Mouse (Mus musculus) embryonic facial prominence, embryonic 11.5 days (tissue): ENCODE results near the gene Rbm41. TPM values are rescaled to one million over a fixed set of nuclear protein-coding genes. Genes with fewer than 3 reads are reported as not detected.

Experiments
- ATAC-seq: fragments of 200-750 bp; cut with Nextera tagmentation; replicated peaks from 2 replicates; pipeline ENCODE4 v1.8.0; 2017; ENCODE audit warnings: low read depth; ENCODE audit not compliant: insufficient number of reproducible peaks, low FRiP score, low TSS enrichment
- DNase-seq: peaks from one replicate; pipeline ENCODE4 v3.0.0-alpha.2; 2015; ENCODE audit warnings: low spot score
- H3K27ac ChIP-seq: fragments of 300-500 bp; sonication (generic); replicated peaks from 2 replicates; pipeline ENCODE4 v1.5.1; 2014; ENCODE audit warnings: mild to moderate bottlenecking, low read depth, low read length, control low read depth
- H3K27me3 ChIP-seq: fragments of 300-500 bp; sonication (generic); 2 replicates; pipeline ENCODE4 v1.6.1; 2014; ENCODE audit warnings: mild to moderate bottlenecking, low read length, moderate library complexity, mixed read lengths; ENCODE audit not compliant: control insufficient read depth, insufficient read depth
- H3K36me3 ChIP-seq: fragments of 300-500 bp; sonication (generic); replicated peaks from 2 replicates; pipeline ENCODE4 v1.6.1; 2014; ENCODE audit warnings: low read depth, mild to moderate bottlenecking, low read length, moderate library complexity, mixed read lengths; ENCODE audit not compliant: control insufficient read depth, insufficient read depth
- H3K4me1 ChIP-seq: fragments of 300-500 bp; sonication (generic); 2 replicates; pipeline ENCODE4 v1.6.1; 2014; ENCODE audit warnings: low read length, mixed read lengths; ENCODE audit not compliant: control insufficient read depth, insufficient read depth
- H3K4me2 ChIP-seq: fragments of 300-500 bp; sonication (generic); 2 replicates; pipeline ENCODE4 v1.6.1; 2014; ENCODE audit warnings: low read depth, mild to moderate bottlenecking, control low read depth, low read length, moderate library complexity
- H3K4me3 ChIP-seq: fragments of 300-500 bp; sonication (generic); 2 replicates; pipeline ENCODE4 v1.5.1; 2014; ENCODE audit warnings: low read depth, low read length, control low read depth
- H3K9ac ChIP-seq: fragments of 300-500 bp; sonication (generic); replicated peaks from 2 replicates; pipeline ENCODE4 v1.6.1; 2014; ENCODE audit warnings: mild to moderate bottlenecking, control low read depth, low read length
- H3K9me3 ChIP-seq: fragments of 300-500 bp; sonication (generic); replicated peaks from 2 replicates; pipeline ENCODE4 v1.6.1; 2016; ENCODE audit warnings: mild to moderate bottlenecking, low read length, inconsistent platforms, mixed read lengths; ENCODE audit not compliant: control insufficient read depth
- WGBS: fragments of 180-500 bp; shearing (Covaris S2); extraction: QIAGEN DNeasy Blood & Tissue Kit; methylation state at CpG from one replicate; pipeline ENCODE4 v1.1.7; 2014; 5-methylcytosine and 5-hydroxymethylcytosine counted together
- polyA plus RNA-seq: library from polyadenylated mRNA; unstranded; fragments of >200 nt; fragmentation: Nextera tagmentation; extraction: Ambion mirVana; gene quantifications from 2 replicates; pipeline ENCODE4 v1.2.1, GENCODE M21; 2014

Gene Rbm41
- polyA plus RNA-seq, 1 experiment from 2014 or later, result 7.9 TPM

GRCm38 (mm10) chrX:139877936-139878335, 120.5 kb downstream of the Rbm41 start:
- DNase-seq (peak; percentile 11), ATAC-seq (no peak)
- Histone ChIP-seq H3K9ac (no peak overlapping the region), H3K27ac (no peak overlapping the region), H3K4me3 (no peak overlapping the region), H3K9me3 (no peaks in the 10 kb centered on the region), H3K4me2 (no peak overlapping the region), H3K4me1 (no peaks in the 10 kb centered on the region), H3K27me3 (no peaks in the 10 kb centered on the region; the same call in 1 of the 2 replicates), H3K36me3 (no peaks in the 10 kb centered on the region)
- WGBS, result 19% methylated on average over 3 of the region's 3 CpGs

GRCm38 (mm10) chrX:139877105-139877504, 121.3 kb downstream of the Rbm41 start:
- Histone ChIP-seq H3K27me3 (no peaks in the 10 kb centered on the region; the same call in 1 of the 2 replicates), H3K4me3 (no peak overlapping the region), H3K4me1 (no peaks in the 10 kb centered on the region), H3K36me3 (no peaks in the 10 kb centered on the region), H3K9me3 (no peaks in the 10 kb centered on the region), H3K27ac (no peak overlapping the region), H3K4me2 (no peak overlapping the region), H3K9ac (no peak overlapping the region)
- DNase-seq (no peak), ATAC-seq (no peak)
- WGBS, result 51% methylated on average over 7 of the region's 7 CpGs

GRCm38 (mm10) chrX:139870938-139871791, 127.2 kb downstream of the Rbm41 start, which contains the start of gene Morc4:
Gene Morc4, minus strand, starts transcription at chrX:139871677.
- H3K4me1 ChIP-seq, result no peaks in the 10 kb centered on the region
- WGBS, result 18% methylated on average over 42 of the region's 87 CpGs
- H3K4me2 ChIP-seq, result peak within 1 kb of the TSS; percentile 73
- H3K27ac ChIP-seq, result no peak within 1 kb of the TSS
- peak; percentile 96 for ATAC-seq
- H3K27me3 ChIP-seq, result no peaks in the 10 kb centered on the region; the same call in 1 of the 2 replicates
- peak; percentile 74 for DNase-seq
- H3K9ac ChIP-seq, result peak within 1 kb of the TSS; percentile 56
- no peaks in the 10 kb centered on the region for H3K36me3 ChIP-seq
- H3K9me3 ChIP-seq, result no peaks in the 10 kb centered on the region
- peak within 1 kb of the TSS; percentile 52 for H3K4me3 ChIP-seq

GRCm38 (mm10) chrX:139870300-139870711, 128.1 kb downstream of the Rbm41 start:
- H3K27me3 ChIP-seq, result no peaks in the 10 kb centered on the region; the same call in 1 of the 2 replicates
- peak overlapping the region; percentile 52 for H3K4me3 ChIP-seq
- H3K9ac ChIP-seq, result no peak overlapping the region
- H3K36me3 ChIP-seq, result no peaks in the 10 kb centered on the region
- no peaks in the 10 kb centered on the region for H3K4me1 ChIP-seq
- WGBS, result 25% methylated on average over 15 of the region's 15 CpGs
- H3K4me2 ChIP-seq, result peak overlapping the region; percentile 73
- H3K9me3 ChIP-seq, result no peaks in the 10 kb centered on the region
- DNase-seq (peak; percentile 44), ATAC-seq (peak; percentile 15; the same call in 1 of the 2 replicates)
- H3K27ac ChIP-seq, result no peak overlapping the region

GRCm38 (mm10) chrX:139859402-139859801, 139.0 kb downstream of the Rbm41 start:
- Histone ChIP-seq H3K27me3 (no peaks in the 10 kb centered on the region), H3K9me3 (no peaks in the 10 kb centered on the region), H3K4me1 (no peaks in the 10 kb centered on the region), H3K4me3 (no peak overlapping the region), H3K36me3 (no peaks in the 10 kb centered on the region), H3K9ac (no peak overlapping the region), H3K4me2 (no peak overlapping the region), H3K27ac (no peak overlapping the region)
- 84% methylated on average over 5 of the region's 5 CpGs for WGBS
- no peak for ATAC-seq
- DNase-seq, result no peak

- no peak for ATAC-seq
- Histone ChIP-seq H3K9me3 (no peaks in the 10 kb centered on the region), H3K27me3 (no peaks in the 10 kb centered on the region), H3K4me2 (no peak overlapping the region), H3K4me1 (no peaks in the 10 kb centered on the region), H3K36me3 (no peaks in the 10 kb centered on the region), H3K27ac (no peak overlapping the region), H3K9ac (no peak overlapping the region), H3K4me3 (no peak overlapping the region)
- WGBS, result 89% methylated on average over 4 of the region's 4 CpGs
- no peak for DNase-seq
Observed at GRCm38 (mm10) chrX:139854795-139855194, 143.6 kb downstream of the Rbm41 start.

- no peaks in the 10 kb centered on the region for H3K27me3 ChIP-seq
- H3K9ac ChIP-seq, result no peak overlapping the region
- no peak for ATAC-seq
Observed at GRCm38 (mm10) chrX:139841091-139841490, 157.3 kb downstream of the Rbm41 start.

More at GRCm38 (mm10) chrX:139841091-139841490, 157.3 kb downstream of the Rbm41 start:
- Histone ChIP-seq H3K36me3 (no peaks in the 10 kb centered on the region), H3K9me3 (no peaks in the 10 kb centered on the region), H3K4me2 (no peak overlapping the region), H3K4me1 (no peaks in the 10 kb centered on the region), H3K4me3 (no peak overlapping the region), H3K27ac (no peak overlapping the region)
- no peak for DNase-seq
- 78% methylated on average over 6 of the region's 6 CpGs for WGBS
